Mouse (Mus musculus) intestine, embryonic 16.5 days (tissue): ENCODE data around the gene Hist1h2bl. TPM values are rescaled to one million over a fixed set of nuclear protein-coding genes. Genes with fewer than 3 reads are reported as not detected.
A peak's percentile ranks its signal among the peaks of the same experiment; 100 is the strongest.
"Not testable (repeated sequence)": the region's sequence is repeated elsewhere in the genome, so short reads cannot be mapped to it uniquely, and the experiment has no call there.

ENCODE experiments used
- ATAC-seq: fragments of 200-750 bp; cut with Nextera tagmentation; 2 replicates; pipeline ENCODE4 v1.8.0; 2017; ENCODE audit warnings: moderate TSS enrichment, moderate library complexity
- H3K27ac ChIP-seq: fragments of 300-500 bp; sonication (generic); 2 replicates; pipeline ENCODE4 v1.5.1; 2014; ENCODE audit warnings: mild to moderate bottlenecking, low read length
- H3K27me3 ChIP-seq: fragments of 300-500 bp; sonication (generic); replicated peaks from 2 replicates; pipeline ENCODE4 v1.6.1; 2014; ENCODE audit warnings: low read length, control low read depth, mixed read lengths; ENCODE audit not compliant: control insufficient read depth, insufficient read depth
- H3K36me3 ChIP-seq: fragments of 300-500 bp; sonication (generic); 2 replicates; pipeline ENCODE4 v1.6.1; 2014; ENCODE audit warnings: low read length, control low read depth; ENCODE audit not compliant: control insufficient read depth, insufficient read depth
- H3K4me1 ChIP-seq: fragments of 300-500 bp; sonication (generic); 2 replicates; pipeline ENCODE4 v1.6.1; 2014; ENCODE audit warnings: low read length, control low read depth, mixed read lengths; ENCODE audit not compliant: control insufficient read depth, insufficient read depth
- H3K4me2 ChIP-seq: fragments of 300-500 bp; sonication (generic); 2 replicates; pipeline ENCODE4 v1.6.1; 2014; ENCODE audit warnings: low read depth, low read length, control low read depth
- H3K4me3 ChIP-seq: fragments of 300-500 bp; sonication (generic); 2 replicates; pipeline ENCODE4 v1.5.1; 2014; ENCODE audit warnings: mild to moderate bottlenecking, low read length
- H3K9ac ChIP-seq: fragments of 300-500 bp; sonication (generic); 2 replicates; pipeline ENCODE4 v1.6.1; 2014; ENCODE audit warnings: low read depth, low read length
- H3K9me3 ChIP-seq: fragments of 300-500 bp; sonication (generic); 2 replicates; pipeline ENCODE4 v1.6.1; 2016; ENCODE audit warnings: low read length, control low read depth; ENCODE audit not compliant: control insufficient read depth
- WGBS: fragments of 180-500 bp; shearing (Covaris S2); extraction: QIAGEN DNeasy Blood & Tissue Kit; methylation state at CpG from one replicate; pipeline ENCODE4 v1.1.7; 2014; 5-methylcytosine and 5-hydroxymethylcytosine counted together
- polyA plus RNA-seq: library from polyadenylated mRNA; unstranded; fragments of >200 nt; fragmentation: Nextera tagmentation; extraction: Ambion mirVana; gene quantifications from 2 replicates; pipeline ENCODE4 v1.2.1, GENCODE M21; 2015

The Hist1h2bl gene
- polyA plus RNA-seq, 1 experiment from 2014 or later, result 2.3 TPM

DNA sequence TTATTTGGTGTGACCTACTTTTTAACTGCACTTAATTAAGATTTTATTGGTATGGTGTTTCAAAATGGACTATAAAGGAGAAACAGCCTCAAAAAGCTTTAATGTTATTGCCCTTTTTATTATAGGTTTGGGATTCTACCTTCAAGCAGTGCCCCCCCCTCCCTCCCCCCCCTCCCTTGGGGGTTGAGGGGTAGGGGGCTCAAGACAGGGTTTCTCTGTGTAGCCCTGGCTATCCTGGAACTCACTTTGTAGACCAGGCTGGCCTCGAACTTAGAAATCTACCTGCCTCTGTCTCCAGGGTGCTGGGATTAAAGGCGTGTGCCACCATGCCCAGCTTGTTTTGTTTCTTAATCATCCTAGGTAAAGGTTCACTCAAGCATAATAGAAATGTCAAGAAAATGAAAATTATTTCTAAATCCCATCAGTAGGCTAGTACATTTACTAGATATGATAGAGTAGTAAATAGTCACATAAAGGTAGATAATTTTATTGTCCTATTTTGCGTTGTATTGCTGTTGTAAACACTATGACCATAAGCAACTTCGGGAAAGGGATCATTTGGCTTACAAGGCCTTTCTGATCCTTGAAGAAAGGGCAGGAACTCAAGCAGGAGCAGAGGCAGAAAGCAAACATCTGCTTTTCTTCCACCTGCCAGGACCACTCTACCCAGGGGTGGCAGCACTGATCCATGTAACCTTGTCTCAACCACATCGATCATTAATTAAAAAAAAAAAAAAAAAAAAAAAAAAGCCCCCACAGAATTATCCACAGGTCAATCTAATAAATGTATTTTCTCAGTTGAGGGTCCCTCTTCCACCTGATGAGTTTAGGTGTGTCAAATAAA, 7.3 kb upstream of the Hist1h2bl start:
- H3K27me3 ChIP-seq, result no peaks in the 10 kb centered on the region
- no peaks in the 10 kb centered on the region for H3K9me3 ChIP-seq
- H3K4me3 ChIP-seq, result no peak overlapping the region
- H3K4me1 ChIP-seq, result peaks cover 15% of the 10 kb centered on the region
- WGBS, result 36% methylated on average over 5 of the region's 5 CpGs
- no peak overlapping the region for H3K27ac ChIP-seq
- no peak overlapping the region for H3K4me2 ChIP-seq
- H3K9ac ChIP-seq, result no peak overlapping the region
- no peaks in the 10 kb centered on the region for H3K36me3 ChIP-seq
- ATAC-seq, result no peak

DNA sequence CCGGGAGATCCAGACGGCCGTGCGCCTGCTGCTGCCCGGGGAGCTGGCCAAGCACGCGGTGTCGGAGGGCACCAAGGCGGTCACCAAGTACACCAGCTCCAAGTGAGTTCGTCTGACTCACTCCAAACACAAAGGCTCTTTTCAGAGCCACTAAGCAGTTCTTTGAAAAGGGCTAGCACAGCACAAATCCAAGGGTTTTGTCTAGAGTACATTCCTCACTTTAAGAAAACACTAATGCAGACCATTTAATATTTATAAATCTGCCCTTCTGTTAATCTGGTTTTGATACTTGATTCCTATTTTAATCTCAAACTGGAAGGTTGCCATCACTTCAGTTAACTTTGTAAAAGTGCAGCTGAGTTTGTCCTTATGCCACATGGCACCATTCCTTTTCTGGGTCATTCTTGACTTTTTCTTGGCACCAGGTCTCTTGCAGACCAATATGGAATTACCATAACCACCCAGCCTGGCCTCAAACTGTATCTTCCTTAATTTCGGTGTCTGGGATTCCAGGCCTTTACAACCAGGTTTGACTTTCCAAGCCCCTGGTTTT, 6.5 kb upstream of the Hist1h2bl start:
- Histone ChIP-seq H3K9me3 (no peaks in the 10 kb centered on the region), H3K4me2 (peak overlapping the region; percentile 52), H3K36me3 (no peaks in the 10 kb centered on the region), H3K27ac (peak overlapping the region; percentile 80), H3K9ac (peak overlapping the region; percentile 57), H3K27me3 (no peaks in the 10 kb centered on the region), H3K4me3 (peak overlapping the region; percentile 33), H3K4me1 (peaks cover 17% of the 10 kb centered on the region)
- 4% methylated on average over 11 of the region's 11 CpGs for WGBS
- peak; percentile 27 for ATAC-seq

DNA sequence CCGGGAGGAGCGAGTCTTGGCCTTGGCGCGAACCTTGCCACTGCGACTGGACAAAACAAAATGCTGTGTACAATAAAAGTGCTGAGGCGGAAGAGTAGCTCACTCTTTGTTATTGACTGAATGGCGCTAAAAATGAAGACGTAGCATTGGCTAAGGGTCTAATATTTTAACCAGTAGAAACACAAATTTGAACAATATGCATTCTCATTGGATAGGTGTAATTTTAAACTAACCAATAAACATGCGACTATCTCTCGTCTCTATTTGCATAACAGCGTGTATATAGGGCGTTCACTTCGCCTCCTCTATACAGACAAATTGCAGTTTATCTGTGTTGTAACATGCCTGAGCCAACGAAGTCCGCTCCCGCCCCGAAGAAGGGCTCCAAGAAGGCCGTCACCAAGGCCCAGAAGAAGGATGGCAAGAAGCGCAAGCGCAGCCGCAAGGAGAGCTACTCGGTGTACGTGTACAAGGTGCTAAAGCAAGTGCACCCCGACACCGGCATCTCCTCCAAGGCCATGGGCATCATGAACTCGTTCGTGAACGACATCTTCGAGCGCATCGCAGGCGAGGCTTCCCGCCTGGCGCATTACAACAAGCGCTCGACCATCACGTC, 5.9 kb upstream of the Hist1h2bl start, which contains the start of gene Hist1h2bm:
TSS of gene Hist1h2bm (plus strand) at position 288 of the 616 bp plus-strand sequence.
- ATAC-seq, result peak; percentile 97
- H3K36me3 ChIP-seq, H3K27me3 ChIP-seq, H3K9me3 ChIP-seq: not testable (repeated sequence)
- H3K27ac ChIP-seq, result peak within 1 kb of the TSS; percentile 80
- under 1% methylated on average over 34 of the region's 37 CpGs for WGBS
- peak within 1 kb of the TSS; percentile 60 for H3K4me2 ChIP-seq
- H3K9ac ChIP-seq, result peak within 1 kb of the TSS; percentile 59
- H3K4me3 ChIP-seq, result peak within 1 kb of the TSS; percentile 49
- H3K4me1 ChIP-seq, result peaks cover 17% of the 10 kb centered on the region

DNA sequence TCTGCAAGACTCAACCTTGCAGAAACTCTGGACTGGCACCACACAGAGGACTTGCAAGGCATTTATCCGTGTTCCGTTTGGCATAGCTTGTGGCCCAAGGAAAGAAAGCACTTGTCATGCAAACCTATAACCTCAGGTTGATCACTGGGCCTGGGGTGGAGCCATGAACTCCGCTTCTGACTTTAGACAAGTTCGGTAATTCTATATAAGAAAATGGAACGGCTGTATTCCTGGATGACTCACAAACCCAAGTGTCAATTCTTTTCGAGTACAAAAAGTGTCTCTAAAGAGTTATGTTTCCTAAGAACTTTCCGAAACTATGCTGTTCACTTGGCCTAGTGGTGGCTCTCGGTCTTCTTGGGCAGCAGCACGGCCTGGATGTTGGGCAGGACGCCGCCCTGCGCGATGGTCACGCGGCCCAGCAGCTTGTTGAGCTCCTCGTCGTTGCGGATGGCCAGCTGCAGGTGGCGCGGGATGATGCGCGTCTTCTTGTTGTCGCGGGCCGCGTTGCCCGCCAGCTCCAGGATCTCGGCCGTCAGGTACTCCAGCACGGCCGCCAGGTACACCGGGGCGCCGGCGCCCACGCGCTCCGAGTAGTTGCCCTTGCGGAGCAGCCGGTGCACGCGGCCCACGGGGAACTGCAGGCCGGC, 5.3 kb upstream of the Hist1h2bl start:
- not testable (repeated sequence) for H3K9me3 ChIP-seq, H3K36me3 ChIP-seq, H3K27me3 ChIP-seq
- Histone ChIP-seq H3K27ac (peak overlapping the region; percentile 80), H3K9ac (peak overlapping the region; percentile 59), H3K4me2 (peak overlapping the region; percentile 60), H3K4me1 (peaks cover 17% of the 10 kb centered on the region), H3K4me3 (peak overlapping the region; percentile 49)
- WGBS, result 2% methylated on average over 20 of the region's 44 CpGs
- peak; percentile 24 for ATAC-seq

DNA sequence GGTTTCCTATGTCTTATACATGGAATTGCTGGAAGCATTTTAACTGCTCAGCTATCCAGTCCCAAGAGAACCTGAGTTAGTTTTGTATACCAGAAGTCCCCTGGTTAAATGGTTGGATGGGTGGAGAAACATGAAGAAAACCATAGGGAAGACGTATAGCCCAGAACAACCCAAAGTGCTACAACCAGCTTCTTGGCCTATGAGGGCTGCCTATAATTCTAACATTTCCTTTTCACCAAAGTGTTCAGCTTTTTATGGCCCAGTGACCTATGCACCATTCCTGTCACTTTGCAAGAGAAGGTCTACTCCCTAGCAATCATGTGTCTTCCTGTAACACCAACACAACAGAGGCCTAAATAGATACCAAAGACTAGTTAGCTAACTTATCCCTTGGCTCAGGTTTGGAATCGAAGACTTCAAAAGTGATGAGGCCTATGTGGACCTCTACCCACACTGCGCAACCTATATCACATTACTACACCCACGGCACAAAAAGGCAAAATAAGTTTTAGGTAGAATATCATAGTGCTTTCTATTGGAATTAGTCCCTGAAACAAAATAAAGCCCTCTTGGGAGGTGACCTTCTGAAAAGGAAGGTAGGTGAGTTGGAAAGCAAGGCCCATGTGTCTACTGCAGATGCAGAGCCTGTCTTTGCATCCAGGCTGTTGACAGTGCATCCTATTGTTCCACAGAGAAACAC, 2.6 kb upstream of the Hist1h2bl start:
- 61% methylated on average over 4 of the region's 4 CpGs for WGBS
- H3K9ac ChIP-seq, result peak overlapping the region; percentile 68
- H3K27me3 ChIP-seq, result no peaks in the 10 kb centered on the region
- peak overlapping the region; percentile 66 for H3K4me2 ChIP-seq
- peak overlapping the region; percentile 55 for H3K4me3 ChIP-seq
- H3K4me1 ChIP-seq, result peaks cover 25% of the 10 kb centered on the region
- H3K36me3 ChIP-seq, result no peaks in the 10 kb centered on the region
- peak overlapping the region; percentile 77 for H3K27ac ChIP-seq
- H3K9me3 ChIP-seq, result no peaks in the 10 kb centered on the region
- ATAC-seq, result no peak

DNA sequence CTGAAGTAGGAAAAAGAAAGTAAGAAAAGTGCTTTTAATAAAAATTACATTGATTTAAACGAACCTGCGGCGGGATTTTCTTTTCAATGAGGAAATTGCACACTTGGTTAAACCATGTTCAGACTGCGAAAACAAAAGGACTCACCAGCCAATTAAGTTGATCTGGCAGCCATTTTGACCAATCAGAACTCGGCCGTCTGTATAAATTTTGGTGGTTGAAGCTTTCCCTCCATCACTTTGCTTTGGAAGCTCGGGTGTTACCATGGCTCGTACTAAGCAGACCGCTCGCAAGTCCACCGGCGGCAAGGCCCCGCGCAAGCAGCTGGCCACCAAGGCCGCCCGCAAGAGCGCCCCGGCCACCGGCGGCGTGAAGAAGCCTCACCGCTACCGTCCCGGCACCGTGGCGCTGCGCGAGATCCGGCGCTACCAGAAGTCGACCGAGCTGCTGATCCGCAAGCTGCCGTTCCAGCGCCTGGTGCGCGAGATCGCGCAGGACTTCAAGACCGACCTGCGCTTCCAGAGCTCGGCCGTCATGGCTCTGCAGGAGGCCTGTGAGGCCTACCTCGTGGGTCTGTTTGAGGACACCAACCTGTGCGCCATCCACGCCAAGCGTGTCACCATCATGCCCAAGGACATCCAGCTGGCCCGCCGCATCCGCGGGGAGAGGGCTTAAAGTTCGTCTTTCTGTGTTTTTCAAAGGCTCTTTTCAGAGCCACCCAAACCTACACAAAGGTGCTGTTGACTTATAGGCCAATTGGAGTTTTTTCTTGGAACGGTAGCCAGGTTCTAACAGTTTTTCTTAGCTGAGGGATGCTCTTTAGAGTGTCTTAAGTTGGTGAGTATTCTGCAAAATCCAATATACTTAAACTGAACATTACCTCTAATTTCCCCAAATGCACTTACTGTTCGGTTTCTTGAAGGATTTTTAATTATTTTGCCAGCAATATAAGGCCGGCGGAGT, 1.7 kb upstream of the Hist1h2bl start, which contains the start of gene Hist1h3h:
TSS of gene Hist1h3h (plus strand) at position 263 of the 961 bp plus-strand sequence.
- H3K9ac ChIP-seq, result peak within 1 kb of the TSS; percentile 68
- H3K36me3 ChIP-seq, H3K27me3 ChIP-seq, H3K9me3 ChIP-seq: not testable (repeated sequence)
- WGBS, result 1% methylated on average over 25 of the region's 56 CpGs
- peak within 1 kb of the TSS; percentile 79 for H3K4me2 ChIP-seq
- H3K4me3 ChIP-seq, result peak within 1 kb of the TSS; percentile 55
- peaks cover 24% of the 10 kb centered on the region for H3K4me1 ChIP-seq
- peak; percentile 36 for ATAC-seq
- peak within 1 kb of the TSS; percentile 96 for H3K27ac ChIP-seq

DNA sequence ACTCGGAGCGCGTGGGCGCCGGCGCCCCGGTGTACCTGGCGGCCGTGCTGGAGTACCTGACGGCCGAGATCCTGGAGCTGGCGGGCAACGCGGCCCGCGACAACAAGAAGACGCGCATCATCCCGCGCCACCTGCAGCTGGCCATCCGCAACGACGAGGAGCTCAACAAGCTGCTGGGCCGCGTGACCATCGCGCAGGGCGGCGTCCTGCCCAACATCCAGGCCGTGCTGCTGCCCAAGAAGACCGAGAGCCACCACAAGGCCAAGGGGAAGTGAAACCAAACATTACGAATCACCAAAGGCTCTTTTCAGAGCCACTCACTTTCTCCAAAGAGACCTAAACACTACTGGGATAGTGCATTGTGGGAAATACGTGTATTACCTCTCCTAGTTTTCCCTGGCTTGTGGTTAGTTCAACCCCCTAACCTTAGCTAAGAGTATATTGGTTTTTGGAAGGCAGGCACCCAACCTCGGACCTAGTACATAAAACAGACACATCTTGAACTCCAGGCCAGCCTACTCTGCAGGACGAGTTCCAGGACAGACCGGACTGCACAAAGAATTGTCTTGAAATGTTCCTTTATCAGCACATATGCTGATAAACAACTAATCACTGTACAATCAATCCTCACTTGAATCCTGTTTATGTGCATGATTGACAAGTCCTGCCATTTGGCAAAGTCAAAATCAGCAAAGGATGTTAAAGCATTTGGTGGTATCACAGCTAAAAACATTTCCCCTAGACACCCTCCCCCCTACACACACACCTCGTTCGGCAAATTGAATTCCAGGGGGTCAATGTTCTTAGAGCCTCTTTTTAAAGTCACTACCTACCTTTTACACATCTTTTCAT, 823 bp upstream of the Hist1h2bl start:
- Histone ChIP-seq H3K4me3 (peak overlapping the region; percentile 52), H3K27ac (peak overlapping the region; percentile 96), H3K4me1 (peaks cover 22% of the 10 kb centered on the region), H3K9ac (peak overlapping the region; percentile 58), H3K4me2 (peak overlapping the region; percentile 88)
- H3K9me3 ChIP-seq, H3K36me3 ChIP-seq, H3K27me3 ChIP-seq: not testable (repeated sequence)
- ATAC-seq, result peak; percentile 1
- WGBS, result 0% methylated on average over 9 of the region's 38 CpGs
